Mouse (Mus musculus): ENCODE measurements around the gene Ankrd6. TPM values are rescaled to one million over a fixed set of nuclear protein-coding genes. Genes with fewer than 3 reads are reported as not detected.

Ankrd6 gene
- total and polyA plus RNA-seq, 3 experiments = 1.3 to 2.1 (median 1.6) TPM

- Histone ChIP-seq H3K4me2 (ENCODE audit: insufficient read depth, low read depth, poor library complexity, severe bottlenecking) (no peak overlapping the region), H3K36me3 (replicated peaks in 1 of 2; ENCODE audit: control insufficient read depth in 1 of 2, insufficient read depth in 1 of 2, low read length in 1 of 2) (no peaks in the 10 kb centered on the region), H3K4me3 (replicated peaks in 1 of 3; ENCODE audit: low read depth in 2 of 3, low read length in 2 of 3, poor library complexity in 1 of 3) (no peak overlapping the region), H3K27me3 (replicated peaks) (no peaks in the 10 kb centered on the region), H3K79me2 (replicated peaks; ENCODE audit: control insufficient read depth, extremely low read depth, insufficient read depth, poor library complexity, severe bottlenecking) (no peaks in the 10 kb centered on the region), H3K9ac (ENCODE audit: insufficient read depth, low read depth) (no peak overlapping the region), H3K27ac (ENCODE audit: insufficient read depth, low read depth) (no peak overlapping the region), H3K9me3 (replicated peaks; ENCODE audit: low read length) (no peaks in the 10 kb centered on the region), H3K4me1 (ENCODE audit: control insufficient read depth in 1 of 2, insufficient read depth in 2 of 2) (no peaks in the 10 kb centered on the region)
- no peak for DNase-seq (ENCODE audit: extremely low read depth)
- dilution Hi-C loops (cut with MboI; ENCODE audit: extremely low pct_ligation_motif_present, extremely low pct_unique_long_range_greater_than_20kb, low sequenced_read_pairs) (no loop called here), in situ Hi-C loops (cut with MboI; ENCODE audit: low pct_ligation_motif_present, low pct_unique_long_range_greater_than_20kb, low sequenced_read_pairs) (no loop called here)
- TF ChIP-seq PAX5 (IDR thresholded peaks at IDR 0.05; ENCODE audit: low read length) = no peak
- no peak for TF ChIP-seq IRF4 (IDR thresholded peaks at IDR 0.05; ENCODE audit: low read depth, low read length)
- no peak for TF ChIP-seq USF1 (IDR thresholded peaks at IDR 0.05; ENCODE audit: low read depth, low read length)
- TF ChIP-seq UBTF (IDR thresholded peaks at IDR 0.05; ENCODE audit: low read depth, low read length) = no peak
- no peak for TF ChIP-seq CHD1 (IDR thresholded peaks at IDR 0.05; ENCODE audit: low read depth, low read length)
- TF ChIP-seq RCOR1 (conservative IDR thresholded peaks at IDR 0.05; ENCODE audit: low read depth, low read length) = no peak
These were observed 123.7 kb downstream of the Ankrd6 start for GRCm38 (mm10) chr4:32826925-32827324.

- TF ChIP-seq ZNF384 (IDR thresholded peaks at IDR 0.05; ENCODE audit: low read depth, low read length) (no peak), MAZ (IDR thresholded peaks at IDR 0.05; ENCODE audit: low read depth, low read length) (no peak), ZMIZ1 (IDR thresholded peaks at IDR 0.05; ENCODE audit: low read depth, low read length) (no peak), BHLHE40 (IDR thresholded peaks at IDR 0.05; ENCODE audit: low read depth, low read length) (no peak), ZKSCAN1 (IDR thresholded peaks at IDR 0.05; ENCODE audit: borderline replicate concordance, low read depth, low read length) (no peak), JUN (IDR thresholded peaks at IDR 0.05; ENCODE audit: insufficient read depth, low read depth, low read length) (no peak), NRF1 (IDR thresholded peaks at IDR 0.05; ENCODE audit: low read depth, low read length) (no peak), TCF12 (IDR thresholded peaks at IDR 0.05; ENCODE audit: low read depth, low read length) (no peak), ELF1 (IDR thresholded peaks at IDR 0.05; ENCODE audit: low read depth, low read length) (no peak), RCOR1 (conservative IDR thresholded peaks at IDR 0.05; ENCODE audit: low read depth, low read length) (no peak), PAX5 (IDR thresholded peaks at IDR 0.05; ENCODE audit: low read length) (no peak), EP300 (IDR thresholded peaks at IDR 0.05; ENCODE audit: low read length) (no peak), MAFK (IDR thresholded peaks at IDR 0.05; ENCODE audit: insufficient replicate concordance, low read length) (no peak), RAD21 (IDR thresholded peaks at IDR 0.05; ENCODE audit: low read depth, low read length) (no peak), MYC (IDR thresholded peaks at IDR 0.05; ENCODE audit: low read depth, low read length) (no peak)
- H3K9ac ChIP-seq (ENCODE audit: insufficient read depth, low read depth) = no peak overlapping the region
- H3K4me1 ChIP-seq (ENCODE audit: control insufficient read depth in 1 of 2, insufficient read depth in 2 of 2) = no peaks in the 10 kb centered on the region
- no peaks in the 10 kb centered on the region for H3K79me2 ChIP-seq (replicated peaks; ENCODE audit: control insufficient read depth, extremely low read depth, insufficient read depth, poor library complexity, severe bottlenecking)
- H3K9me3 ChIP-seq (replicated peaks; ENCODE audit: low read length) = no peaks in the 10 kb centered on the region
- no peak for DNase-seq (ENCODE audit: extremely low read depth)
- no peak overlapping the region for H3K4me2 ChIP-seq (ENCODE audit: insufficient read depth, low read depth, poor library complexity, severe bottlenecking)
- no peaks in the 10 kb centered on the region for H3K36me3 ChIP-seq (replicated peaks in 1 of 2; ENCODE audit: control insufficient read depth in 1 of 2, insufficient read depth in 1 of 2, low read length in 1 of 2)
- in situ Hi-C loops (cut with MboI; ENCODE audit: low pct_ligation_motif_present, low pct_unique_long_range_greater_than_20kb, low sequenced_read_pairs) (no loop called here), dilution Hi-C loops (cut with MboI; ENCODE audit: extremely low pct_ligation_motif_present, extremely low pct_unique_long_range_greater_than_20kb, low sequenced_read_pairs) (no loop called here)
- no peak overlapping the region for H3K4me3 ChIP-seq (replicated peaks in 1 of 3; ENCODE audit: low read depth in 2 of 3, low read length in 2 of 3, poor library complexity in 1 of 3)
- no peak overlapping the region for H3K27ac ChIP-seq (ENCODE audit: insufficient read depth, low read depth)
- no peaks in the 10 kb centered on the region for H3K27me3 ChIP-seq (replicated peaks)
These were observed 126.4 kb downstream of the Ankrd6 start for GRCm38 (mm10) chr4:32824254-32824653.
